Mouse (Mus musculus): Measurements from ENCODE around the gene Klc3. TPM values are rescaled to one million over a fixed set of nuclear protein-coding genes. Genes with fewer than 3 reads are reported as not detected.

Gene Klc3
- 11.6 and 13.6 TPM in 2 replicates for polyA plus RNA-seq (2012; rRNA removed)

DNA sequence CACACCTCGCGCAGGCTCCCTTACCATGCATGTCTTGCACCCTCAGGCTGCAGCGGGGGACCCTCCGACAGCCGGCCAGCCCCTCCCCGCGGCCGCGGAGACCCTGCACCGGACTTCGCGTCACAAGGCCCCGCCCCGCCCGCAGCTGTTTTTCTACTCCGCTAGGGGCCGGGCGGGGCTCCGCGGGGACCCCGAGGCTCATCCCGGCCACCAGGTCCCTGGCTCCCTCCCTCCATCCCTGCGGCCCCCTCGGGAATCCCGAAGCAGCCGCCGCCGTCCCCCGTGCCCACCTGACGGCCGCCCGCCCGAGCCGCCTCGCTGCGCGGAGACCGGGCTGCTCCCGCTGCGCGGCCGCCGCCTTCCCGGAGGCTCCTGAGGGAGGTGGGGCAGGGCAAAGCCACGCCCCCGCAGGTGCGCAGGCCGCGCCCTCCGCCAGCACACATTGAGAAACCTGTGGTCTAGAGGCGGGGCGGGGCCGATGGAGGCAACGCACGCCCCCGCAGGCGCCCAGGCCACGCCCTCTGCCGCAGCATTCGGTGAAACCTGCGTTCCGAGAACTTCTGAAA is at the start of gene Klc3:
TSS of gene Klc3 (minus strand) at position 374 of the 566 bp plus-strand sequence.

DNA sequence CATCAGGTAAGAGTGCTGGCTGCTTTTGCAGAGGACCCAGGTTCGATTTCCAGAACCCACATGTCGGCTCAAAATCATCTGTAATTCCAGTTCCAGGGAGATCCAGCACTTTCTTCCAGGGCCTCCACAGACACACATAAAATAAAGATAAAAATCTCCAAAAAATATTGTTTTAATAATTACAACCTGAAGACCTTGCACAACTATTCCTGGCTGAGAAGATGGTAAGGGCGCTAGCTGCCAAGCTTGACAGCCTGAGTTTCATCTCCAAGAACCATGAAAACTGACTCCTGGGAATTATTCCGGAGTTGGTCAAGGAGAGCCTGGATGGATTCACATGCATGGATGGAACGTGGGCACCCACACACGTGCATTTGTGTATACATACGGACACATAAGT is 572 bp upstream of the Klc3 start, which contains the start of gene Ckm:
TSS of gene Ckm (plus strand) at position 301 of the 400 bp plus-strand sequence.

DNA sequence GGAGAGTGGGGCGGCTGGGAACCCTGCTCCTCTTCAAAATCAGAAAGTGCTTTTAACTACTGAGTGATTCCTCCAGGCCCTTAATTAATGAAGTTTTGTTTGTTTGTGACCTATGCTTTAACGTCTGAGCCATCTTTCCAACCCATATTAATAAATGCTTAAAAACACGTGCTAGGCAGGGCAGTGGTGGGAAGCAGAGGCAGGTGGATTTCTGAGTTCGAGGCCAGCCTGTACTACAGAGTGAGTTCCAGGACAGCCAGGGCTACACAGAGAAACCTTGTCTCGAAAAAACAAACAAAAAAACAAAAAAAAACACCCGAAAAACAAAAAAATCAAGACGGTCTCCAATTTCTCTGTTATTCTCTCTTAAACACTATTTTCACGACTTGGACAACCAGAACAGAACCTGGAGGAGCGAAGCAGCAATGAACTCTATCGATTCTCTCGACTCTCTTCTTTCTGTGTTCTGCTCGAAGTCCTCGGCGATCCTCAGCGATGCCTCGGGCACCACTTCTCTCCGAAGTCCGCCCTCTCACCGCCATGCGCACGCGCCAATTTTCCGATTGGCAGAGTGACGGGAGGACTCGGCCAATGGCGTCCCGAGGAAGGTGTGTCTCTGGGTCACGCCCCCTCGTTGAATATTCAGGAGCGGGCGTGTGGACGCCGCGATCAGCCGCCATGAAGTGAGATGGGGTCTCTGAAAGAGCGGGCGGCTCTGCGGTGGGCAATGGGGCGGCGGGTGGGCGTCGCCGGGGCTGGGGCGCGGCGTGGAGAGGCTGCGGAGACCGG is 22.3 kb downstream of the Klc3 start, which contains the start of gene Ercc2:
TSS of gene Ercc2 (plus strand) at position 634 of the 789 bp plus-strand sequence.

DNA sequence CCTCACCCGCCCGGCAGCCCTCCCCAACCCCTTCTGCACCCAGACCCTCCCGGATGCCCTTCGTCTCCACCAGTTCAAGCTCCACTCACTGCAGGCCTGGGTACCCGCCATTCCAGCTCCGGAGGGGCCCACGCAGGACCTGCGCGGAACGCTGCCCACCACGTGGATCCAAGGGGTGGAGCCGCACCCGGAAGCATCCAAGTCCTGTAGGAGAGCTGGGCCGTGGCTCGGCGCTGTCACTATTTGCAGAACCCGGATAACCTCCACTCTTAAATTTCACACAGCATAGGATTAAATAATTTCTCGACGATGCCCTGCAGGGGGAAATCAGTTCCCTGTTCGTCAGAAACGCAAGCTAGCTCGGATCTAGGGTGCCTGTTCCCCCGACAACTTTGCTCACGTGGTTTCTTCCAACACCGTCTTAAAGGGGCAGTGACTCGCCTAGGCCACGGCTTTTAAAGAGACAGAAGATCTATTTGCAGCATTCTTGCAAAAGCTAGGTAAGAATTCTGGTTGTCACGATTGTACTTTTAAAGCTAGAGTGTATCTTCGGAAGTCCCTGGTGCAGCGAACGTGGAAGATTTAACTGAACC is 44.5 kb downstream of the Klc3 start, which contains the start of the genes Cd3eap and Ppp1r13l:
TSS of gene Cd3eap (minus strand) at position 185 of the 593 bp plus-strand sequence.
TSS of gene Ppp1r13l (plus strand) at position 451 of the 593 bp plus-strand sequence.

Other genes with a start within 250 kb of the Klc3 start
- 0.46 and 0.69 TPM in 2 replicates for gene Gipr, start 238.0 kb downstream of the Klc3 start, polyA plus RNA-seq (2012; rRNA removed)
- 84.0 and 89.9 TPM in 2 replicates for gene Eml2, start 227.7 kb downstream of the Klc3 start, polyA plus RNA-seq (2012; rRNA removed)
- 11.0 and 12.7 TPM in 2 replicates for gene Gpr4, start 191.6 kb downstream of the Klc3 start, polyA plus RNA-seq (2012; rRNA removed)
- 40.3 and 44.6 TPM in 2 replicates for gene Opa3, start 175.8 kb downstream of the Klc3 start, polyA plus RNA-seq (2012; rRNA removed)
- 197 and 215 TPM in 2 replicates for gene Vasp, start 132.3 kb downstream of the Klc3 start, polyA plus RNA-seq (2012; rRNA removed)
- 0.18 and 0.25 TPM in 2 replicates for gene Ppm1n, start 124.0 kb downstream of the Klc3 start, polyA plus RNA-seq (2012; rRNA removed)
- 31.9 and 40.5 TPM in 2 replicates for gene Rtn2, start 121.5 kb downstream of the Klc3 start, polyA plus RNA-seq (2012; rRNA removed)
- 5.1 and 10.1 TPM in 2 replicates for gene Fosb, start 94.1 kb downstream of the Klc3 start, polyA plus RNA-seq (2012; rRNA removed)
- gene Ercc1, start 59.3 kb downstream of the Klc3 start, polyA plus RNA-seq (2012; rRNA removed), result 35.4 and 52.6 TPM in 2 replicates
- gene Cd3eap, start 44.6 kb downstream of the Klc3 start, polyA plus RNA-seq (2012; rRNA removed), result 10.1 and 12.5 TPM in 2 replicates
- gene Ppp1r13l, start 44.4 kb downstream of the Klc3 start, polyA plus RNA-seq (2012; rRNA removed), result 19.9 and 21.5 TPM in 2 replicates
- 99.9 and 104 TPM in 2 replicates for gene Ercc2, start 22.1 kb downstream of the Klc3 start, polyA plus RNA-seq (2012; rRNA removed)
- gene Ckm, start 672 bp upstream of the Klc3 start, polyA plus RNA-seq (2012; rRNA removed), result 1.5 and 2.0 TPM in 2 replicates
- gene Mark4, start 54.7 kb upstream of the Klc3 start, polyA plus RNA-seq (2012; rRNA removed), result 56.2 and 68.8 TPM in 2 replicates
- 14.5 and 14.7 TPM in 2 replicates for gene Exoc3l2, start 59.2 kb upstream of the Klc3 start, polyA plus RNA-seq (2012; rRNA removed)
- gene Bloc1s3, start 104.3 kb upstream of the Klc3 start, polyA plus RNA-seq (2012; rRNA removed), result 23.3 and 32.2 TPM in 2 replicates
- gene Trappc6a, start 104.3 kb upstream of the Klc3 start, polyA plus RNA-seq (2012; rRNA removed), result 122 and 123 TPM in 2 replicates
- gene Nkpd1, start 113.7 kb upstream of the Klc3 start, polyA plus RNA-seq (2012; rRNA removed), result 1.3 and 1.9 TPM in 2 replicates
- gene Ppp1r37, start 159.0 kb upstream of the Klc3 start, polyA plus RNA-seq (2012; rRNA removed), result 147 and 159 TPM in 2 replicates
- gene Zfp296, start 173.2 kb upstream of the Klc3 start, polyA plus RNA-seq (2012; rRNA removed), result 15.2 and 16.3 TPM in 2 replicates
- 230 and 252 TPM in 2 replicates for gene Gemin7, start 173.5 kb upstream of the Klc3 start, polyA plus RNA-seq (2012; rRNA removed)
- 248 and 417 TPM in 2 replicates for gene Clasrp, start 200.4 kb upstream of the Klc3 start, polyA plus RNA-seq (2012; rRNA removed)
- 34.7 and 48.6 TPM in 2 replicates for gene Relb, start 225.3 kb upstream of the Klc3 start, polyA plus RNA-seq (2012; rRNA removed)